Mouse (Mus musculus): ENCODE measurements at regions not wholly inside any gene's neighbourhood (a gene's known extent, or its start where the extent isn't known, plus 50 kb on each side); places are given as distances from the start of the nearest gene placed in this dataset.

DNA sequence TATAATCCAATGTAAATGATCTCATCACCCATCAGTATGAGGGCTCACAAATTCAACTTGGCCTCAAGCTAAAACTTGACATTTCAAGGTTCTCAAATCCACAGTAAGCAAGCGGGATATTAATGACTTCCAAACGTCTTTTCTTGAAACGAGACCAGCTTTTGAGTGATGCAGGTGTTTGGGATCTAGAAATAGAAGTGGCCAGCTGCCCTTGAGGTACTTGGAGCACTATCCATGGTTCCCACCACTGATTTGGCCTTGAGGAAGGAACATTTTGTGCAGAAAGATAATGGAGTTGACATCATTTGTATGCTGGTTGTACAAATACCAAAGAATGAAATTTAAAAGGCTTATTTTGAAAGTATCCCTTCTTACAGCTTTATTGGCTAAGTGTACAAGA, 378.4 kb upstream of the Tusc1 start:
- no peak overlapping the region for H3K9ac ChIP-seq (replicated peaks; ENCODE audit: low read length)
- no peak overlapping the region for H3K4me3 ChIP-seq (ENCODE audit: low read length)
- H3K4me2 ChIP-seq (ENCODE audit: low read depth, low read length), result no peak overlapping the region
- TF ChIP-seq CTCF (IDR thresholded peaks at IDR 0.05; ENCODE audit: low read depth), result no peak
- H3K27ac ChIP-seq, result no peak overlapping the region
- H3K4me1 ChIP-seq (ENCODE audit: insufficient read depth, low read length), result no peaks in the 10 kb centered on the region
- no peak for ATAC-seq
- no peaks in the 10 kb centered on the region for H3K27me3 ChIP-seq (ENCODE audit: insufficient read depth, low read length)
- peak; percentile 4 for DNase-seq (ENCODE audit: low spot score)
- no peaks in the 10 kb centered on the region for H3K36me3 ChIP-seq (ENCODE audit: insufficient read depth, low read length)
- no peaks in the 10 kb centered on the region for H3K9me3 ChIP-seq (ENCODE audit: low read length)
- WGBS, result 65% methylated on average over 3 of the region's 3 CpGs

- WGBS, result 57% methylated on average over 8 of the region's 8 CpGs
- H3K36me3 ChIP-seq (ENCODE audit: insufficient read depth, low read length), result no peaks in the 10 kb centered on the region
- no peaks in the 10 kb centered on the region for H3K9me3 ChIP-seq (ENCODE audit: low read length)
- H3K27me3 ChIP-seq (ENCODE audit: insufficient read depth, low read length), result no peaks in the 10 kb centered on the region
- ATAC-seq, result peak; percentile 72
- peaks cover 3% of the 10 kb centered on the region; the same call in 1 of the 2 replicates for H3K4me1 ChIP-seq (ENCODE audit: insufficient read depth, low read length)
- DNase-seq (ENCODE audit: low spot score), result peak; percentile 20
- no peak overlapping the region for H3K27ac ChIP-seq
- no peak for TF ChIP-seq CTCF (IDR thresholded peaks at IDR 0.05; ENCODE audit: low read depth)
- H3K9ac ChIP-seq (replicated peaks; ENCODE audit: low read length), result no peak overlapping the region
- no peak overlapping the region for H3K4me3 ChIP-seq (ENCODE audit: low read length)
- 0 out of 2 replicates have a peak overlapping the region, but pooled peaks have one; percentile 5 for H3K4me2 ChIP-seq (ENCODE audit: low read depth, low read length)
Measured at GRCm38 (mm10) chr4:93676403-93677039, 341.2 kb upstream of the Tusc1 start.

GRCm38 (mm10) chr4:93675739-93676402, 340.6 kb upstream of the Tusc1 start:
- Histone ChIP-seq H3K27me3 (ENCODE audit: insufficient read depth, low read length) (no peaks in the 10 kb centered on the region), H3K4me2 (ENCODE audit: low read depth, low read length) (0 out of 2 replicates have a peak overlapping the region, but pooled peaks have one; percentile 5), H3K4me3 (ENCODE audit: low read length) (no peak overlapping the region), H3K36me3 (ENCODE audit: insufficient read depth, low read length) (no peaks in the 10 kb centered on the region), H3K4me1 (ENCODE audit: insufficient read depth, low read length) (peaks cover 3% of the 10 kb centered on the region; the same call in 1 of the 2 replicates), H3K9me3 (ENCODE audit: low read length) (no peaks in the 10 kb centered on the region), H3K27ac (no peak overlapping the region), H3K9ac (replicated peaks; ENCODE audit: low read length) (no peak overlapping the region)
- DNase-seq (ENCODE audit: low spot score) (peak; percentile 55), ATAC-seq (peak; percentile 73)
- TF ChIP-seq CTCF (IDR thresholded peaks at IDR 0.05; ENCODE audit: low read depth), result no peak
- 47% methylated on average over 6 of the region's 6 CpGs for WGBS

- TF ChIP-seq CTCF (IDR thresholded peaks at IDR 0.05; ENCODE audit: low read depth), result no peak
- DNase-seq (ENCODE audit: low spot score), result no peak
- Histone ChIP-seq H3K4me2 (ENCODE audit: low read depth, low read length) (no peak overlapping the region), H3K9ac (replicated peaks; ENCODE audit: low read length) (no peak overlapping the region), H3K36me3 (ENCODE audit: insufficient read depth, low read length) (no peaks in the 10 kb centered on the region), H3K4me1 (ENCODE audit: insufficient read depth, low read length) (no peaks in the 10 kb centered on the region), H3K9me3 (ENCODE audit: low read length) (no peaks in the 10 kb centered on the region), H3K27ac (no peak overlapping the region), H3K27me3 (ENCODE audit: insufficient read depth, low read length) (no peaks in the 10 kb centered on the region), H3K4me3 (ENCODE audit: low read length) (no peak overlapping the region)
- no peak for ATAC-seq
Measured at GRCm38 (mm10) chr4:93669050-93669449, 333.7 kb upstream of the Tusc1 start.

DNA sequence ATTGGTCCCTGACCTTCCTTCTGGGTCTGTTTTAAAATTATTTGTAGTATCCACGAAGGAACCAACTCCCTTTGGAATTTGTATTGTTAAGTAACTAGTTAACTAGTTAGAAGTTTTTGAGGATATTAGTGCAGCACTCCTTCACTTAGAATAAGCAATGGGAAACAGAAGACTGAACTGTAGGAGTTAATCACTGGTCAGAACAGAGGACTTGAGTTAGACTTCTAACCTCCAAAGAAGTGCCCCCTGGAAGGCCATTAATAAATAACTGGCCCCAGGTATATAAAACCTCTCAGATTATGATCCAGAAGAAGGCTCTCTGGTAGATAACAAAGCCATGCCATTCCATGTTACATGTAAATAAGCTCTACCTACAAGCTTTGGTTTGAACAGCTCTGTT, 329.0 kb upstream of the Tusc1 start:
- no peaks in the 10 kb centered on the region for H3K4me1 ChIP-seq (ENCODE audit: insufficient read depth, low read length)
- DNase-seq (ENCODE audit: low spot score), result no peak
- H3K9me3 ChIP-seq (ENCODE audit: low read length), result no peaks in the 10 kb centered on the region
- no peaks in the 10 kb centered on the region for H3K27me3 ChIP-seq (ENCODE audit: insufficient read depth, low read length)
- no peak overlapping the region for H3K4me2 ChIP-seq (ENCODE audit: low read depth, low read length)
- WGBS, result 63% methylated on average over 1 of the region's 1 CpGs
- no peak for ATAC-seq
- TF ChIP-seq CTCF (IDR thresholded peaks at IDR 0.05; ENCODE audit: low read depth), result no peak
- H3K9ac ChIP-seq (replicated peaks; ENCODE audit: low read length), result no peak overlapping the region
- H3K27ac ChIP-seq, result no peak overlapping the region
- H3K36me3 ChIP-seq (ENCODE audit: insufficient read depth, low read length), result no peaks in the 10 kb centered on the region
- H3K4me3 ChIP-seq (ENCODE audit: low read length), result no peak overlapping the region

DNA sequence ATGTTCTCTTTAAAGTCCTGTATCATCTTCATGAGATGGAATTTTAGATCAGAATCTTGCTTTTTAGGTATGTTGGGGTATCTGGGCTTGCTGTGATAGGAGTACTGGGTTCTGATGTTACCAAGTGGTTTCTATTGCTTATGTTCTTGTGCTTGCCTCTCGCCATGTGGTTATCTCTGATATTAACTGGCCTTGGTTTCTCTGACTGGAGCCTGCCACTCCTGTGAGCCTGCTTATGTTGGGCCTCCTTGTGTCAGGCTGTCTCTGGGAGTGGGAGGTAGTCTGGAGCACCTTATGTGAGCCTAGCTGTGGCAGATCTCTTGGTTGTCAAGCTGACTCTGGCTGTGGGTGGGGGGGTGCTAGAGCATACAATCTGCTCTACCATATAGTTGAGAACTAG, 302.9 kb upstream of the Tusc1 start:
- H3K4me2 ChIP-seq (ENCODE audit: low read depth, low read length), result no peak overlapping the region
- 100% methylated on average over 1 of the region's 1 CpGs for WGBS
- ATAC-seq (no peak), DNase-seq (ENCODE audit: low spot score) (no peak)
- H3K9ac ChIP-seq (replicated peaks; ENCODE audit: low read length), result no peak overlapping the region
- H3K27ac ChIP-seq, result no peak overlapping the region
- no peaks in the 10 kb centered on the region for H3K4me1 ChIP-seq (ENCODE audit: insufficient read depth, low read length)
- no peaks in the 10 kb centered on the region for H3K36me3 ChIP-seq (ENCODE audit: insufficient read depth, low read length)
- H3K4me3 ChIP-seq (ENCODE audit: low read length), result no peak overlapping the region
- no peaks in the 10 kb centered on the region for H3K9me3 ChIP-seq (ENCODE audit: low read length)
- H3K27me3 ChIP-seq (ENCODE audit: insufficient read depth, low read length), result no peaks in the 10 kb centered on the region
- TF ChIP-seq CTCF (IDR thresholded peaks at IDR 0.05; ENCODE audit: low read depth), result no peak

DNA sequence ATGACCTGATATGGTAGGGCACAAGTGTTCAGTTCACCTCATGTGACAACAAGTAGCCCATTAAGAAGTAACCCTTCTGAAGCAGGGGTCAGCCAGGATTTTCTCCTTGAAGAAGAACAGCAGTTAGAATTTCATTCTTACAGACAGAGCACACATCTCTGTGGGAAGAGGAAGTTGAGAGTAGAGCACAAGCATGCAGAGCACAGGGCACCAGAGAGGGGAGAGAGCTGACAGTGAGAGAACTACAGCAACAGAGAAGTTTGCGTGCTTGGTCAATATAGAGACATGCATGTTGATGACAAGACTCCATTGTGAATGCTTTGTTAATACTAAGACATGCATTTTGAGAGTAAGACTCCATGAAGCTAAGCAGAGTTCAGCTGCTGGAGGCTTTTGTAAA, 263.2 kb upstream of the Tusc1 start:
- H3K9ac ChIP-seq (replicated peaks; ENCODE audit: low read length), result no peak overlapping the region
- no peak overlapping the region for H3K4me3 ChIP-seq (ENCODE audit: low read length)
- H3K27ac ChIP-seq, result no peak overlapping the region
- 89% methylated on average over 1 of the region's 1 CpGs for WGBS
- H3K36me3 ChIP-seq (ENCODE audit: insufficient read depth, low read length), result no peaks in the 10 kb centered on the region
- no peaks in the 10 kb centered on the region for H3K9me3 ChIP-seq (ENCODE audit: low read length)
- H3K4me2 ChIP-seq (ENCODE audit: low read depth, low read length), result no peak overlapping the region
- DNase-seq (ENCODE audit: low spot score) (no peak), ATAC-seq (no peak)
- H3K27me3 ChIP-seq (ENCODE audit: insufficient read depth, low read length), result no peaks in the 10 kb centered on the region
- no peaks in the 10 kb centered on the region for H3K4me1 ChIP-seq (ENCODE audit: insufficient read depth, low read length)
- no peak for TF ChIP-seq CTCF (IDR thresholded peaks at IDR 0.05; ENCODE audit: low read depth)
